Mouse (Mus musculus) thymus, adult 2 months (tissue): ENCODE results near the gene Zfp61. TPM values are rescaled to one million over a fixed set of nuclear protein-coding genes. Genes with fewer than 3 reads are reported as not detected.
A peak's percentile ranks its signal among the peaks of the same experiment; 100 is the strongest.

Source experiments
- DNase-seq: peaks from one replicate; pipeline ENCODE4 v3.0.0; 2021
- H3K27ac ChIP-seq: fragments of 200-500 bp; 2 replicates; pipeline ENCODE4 v1.5.1; 2012; ENCODE audit warnings: low read length, control low read depth; ENCODE audit not compliant: control insufficient read depth, insufficient read depth
- H3K27me3 ChIP-seq: fragments of 200-500 bp; 2 replicates; pipeline ENCODE4 v1.6.1; 2012; ENCODE audit warnings: mild to moderate bottlenecking, low read length, moderate library complexity, mixed read lengths; ENCODE audit not compliant: control insufficient read depth, insufficient read depth
- H3K36me3 ChIP-seq: fragments of 200-500 bp; 2 replicates; pipeline ENCODE4 v1.6.1; 2012; ENCODE audit warnings: mild to moderate bottlenecking, low read length, moderate library complexity; ENCODE audit not compliant: control insufficient read depth, insufficient read depth
- H3K4me1 ChIP-seq: fragments of 200-500 bp; replicated peaks from 2 replicates; pipeline ENCODE4 v1.6.1; 2012; ENCODE audit warnings: low read length; ENCODE audit not compliant: control insufficient read depth, insufficient read depth
- H3K4me3 ChIP-seq: fragments of 200-500 bp; 2 replicates; pipeline ENCODE4 v1.5.1; 2012; ENCODE audit warnings: mild to moderate bottlenecking, low read length, control low read depth, moderate library complexity; ENCODE audit not compliant: control insufficient read depth, insufficient read depth
- CTCF ChIP-seq: fragments of 200-500 bp; IDR thresholded peaks from 2 replicates; pipeline ENCODE4 v1.5.1; 2012; ENCODE audit warnings: mild to moderate bottlenecking, control low read depth, low read length, moderate library complexity, borderline replicate concordance; ENCODE audit not compliant: control insufficient read depth, poor library complexity, insufficient read depth; ENCODE audit errors: extremely low read depth
- POLR2A ChIP-seq: fragments of 200-500 bp; IDR thresholded peaks from 2 replicates; pipeline ENCODE4 v1.6.1; 2012; ENCODE audit warnings: mild to moderate bottlenecking, low read length, control low read depth, moderate library complexity; ENCODE audit not compliant: control insufficient read depth, poor library complexity, insufficient read depth; ENCODE audit errors: extremely low read depth
- WGBS: fragments of 180-500 bp; shearing (Covaris S2); methylation state at CpG from one replicate; pipeline ENCODE4 v1.1.7; 2018; 5-methylcytosine and 5-hydroxymethylcytosine counted together
- polyA plus RNA-seq: library from polyadenylated mRNA; depleted of rRNA; stranded (reverse); fragments of >200 nt; gene quantifications from 2 replicates; pipeline ENCODE4 v1.2.3, GENCODE M21; 2012; rRNA removed

Gene Zfp61
- polyA plus RNA-seq = 16.1 and 22.6 TPM in 2 replicates

GRCm38 (mm10) chr7:24300771-24301282 is at the start of gene Zfp61:
TSS of gene Zfp61 (minus strand) at chr7:24301232.
- DNase-seq = peak; percentile 33
- H3K27ac ChIP-seq = no peak within 1 kb of the TSS
- H3K4me3 ChIP-seq = no peak within 1 kb of the TSS
- WGBS = 8% methylated on average over 13 of the region's 13 CpGs
- TF ChIP-seq POLR2A (no peak), CTCF (no peak)
- H3K36me3 ChIP-seq = peaks cover 2% of the 10 kb centered on the region; the same call in 1 of the 2 replicates
- no peaks in the 10 kb centered on the region for H3K27me3 ChIP-seq
- H3K4me1 ChIP-seq = peaks cover 9% of the 10 kb centered on the region

- Histone ChIP-seq H3K27me3 (no peaks in the 10 kb centered on the region), H3K4me1 (no peaks in the 10 kb centered on the region), H3K4me3 (no peak within 1 kb of the TSS), H3K27ac (no peak within 1 kb of the TSS), H3K36me3 (no peaks in the 10 kb centered on the region)
- WGBS = 64% methylated on average over 6 of the region's 6 CpGs
- DNase-seq = no peak
- TF ChIP-seq CTCF = no peak
- no peak for TF ChIP-seq POLR2A
Observed at GRCm38 (mm10) chr7:24348896-24349295, 47.9 kb upstream of the Zfp61 start, which contains the start of gene Lypd5. TSS of gene Lypd5 (plus strand) at chr7:24349196.

- H3K4me3 ChIP-seq = no peak overlapping the region
- H3K4me1 ChIP-seq = no peaks in the 10 kb centered on the region
- H3K27me3 ChIP-seq = no peaks in the 10 kb centered on the region
- no peak for TF ChIP-seq POLR2A
- no peak for TF ChIP-seq CTCF
- DNase-seq = no peak
- H3K27ac ChIP-seq = no peak overlapping the region
- no peaks in the 10 kb centered on the region for H3K36me3 ChIP-seq
- WGBS = 72% methylated on average over 5 of the region's 5 CpGs
Observed at GRCm38 (mm10) chr7:24346444-24346843, 45.4 kb upstream of the Zfp61 start.

- no peak overlapping the region for H3K27ac ChIP-seq
- no peaks in the 10 kb centered on the region for H3K4me1 ChIP-seq
- TF ChIP-seq CTCF = no peak
- TF ChIP-seq POLR2A = no peak
- no peak for DNase-seq
- H3K27me3 ChIP-seq = no peaks in the 10 kb centered on the region
- no peaks in the 10 kb centered on the region for H3K36me3 ChIP-seq
- WGBS = 82% methylated on average over 7 of the region's 7 CpGs
- no peak overlapping the region for H3K4me3 ChIP-seq
Observed at GRCm38 (mm10) chr7:24343701-24344272, 42.8 kb upstream of the Zfp61 start.

- no peak overlapping the region for H3K27ac ChIP-seq
- TF ChIP-seq CTCF (no peak), POLR2A (no peak)
- WGBS = 56% methylated on average over 2 of the region's 2 CpGs
Observed at GRCm38 (mm10) chr7:24338241-24338640, 37.2 kb upstream of the Zfp61 start.

GRCm38 (mm10) chr7:24335699-24336309 is 34.8 kb upstream of the Zfp61 start:
- no peak for TF ChIP-seq POLR2A
- no peak for TF ChIP-seq CTCF
- peaks cover 3% of the 10 kb centered on the region; the same call in 1 of the 2 replicates for H3K27me3 ChIP-seq
- no peak overlapping the region for H3K4me3 ChIP-seq
- no peaks in the 10 kb centered on the region for H3K36me3 ChIP-seq
- peak; percentile 73 for DNase-seq
- no peak overlapping the region for H3K27ac ChIP-seq
- H3K4me1 ChIP-seq = no peaks in the 10 kb centered on the region
- WGBS = 4% methylated on average over 5 of the region's 5 CpGs

More at GRCm38 (mm10) chr7:24338241-24338640, 37.2 kb upstream of the Zfp61 start:
- Histone ChIP-seq H3K4me1 (no peaks in the 10 kb centered on the region), H3K4me3 (no peak overlapping the region), H3K27me3 (peaks cover 2% of the 10 kb centered on the region; the same call in 1 of the 2 replicates), H3K36me3 (no peaks in the 10 kb centered on the region)
- DNase-seq = no peak
